Mouse (Mus musculus): ENCODE results near the gene Col15a1.

- TF ChIP-seq CTCF (IDR thresholded peaks at IDR 0.05; ENCODE audit: low read depth) (no peak), EP300 (IDR thresholded peaks at IDR 0.05; ENCODE audit: low read depth) (no peak)
Observed at GRCm38 (mm10) chr4:47242127-47242526, 34.2 kb downstream of the Col15a1 start.

All from liver, embryonic 14.5 days (tissue).